Mouse (Mus musculus): Measurements from ENCODE around the gene Dnal4.

- TF ChIP-seq CTCF (IDR thresholded peaks at IDR 0.05; ENCODE audit: control insufficient read depth, insufficient read depth, insufficient read length) (peak; percentile 93), FOSL1 (IDR thresholded peaks at IDR 0.05; ENCODE audit: insufficient read depth, low read length, poor library complexity, severe bottlenecking) (no peak), USF1 (IDR thresholded peaks at IDR 0.05; ENCODE audit: low read depth) (no peak), MAX (IDR thresholded peaks at IDR 0.05) (peak; percentile 50), MYOG (IDR thresholded peaks at IDR 0.05; ENCODE audit: control insufficient read depth, extremely low read depth, insufficient read length) (no peak), MYOD1 (IDR thresholded peaks at IDR 0.05; ENCODE audit: control insufficient read depth, insufficient read length, low read depth) (no peak)
These were observed 24.8 kb downstream of the Dnal4 start for GRCm38 (mm10) chr15:79752742-79753419.

Data from C2C12 (cell line).